Mouse (Mus musculus) kidney, adult 8-10 months (tissue): ENCODE results near the gene Plekhd1.

ENCODE experiments used
- DNase-seq, 2 experiments: peaks; one replicate each; pipeline ENCODE4 v3.0.0; 2022

Plekhd1 gene

GRCm38 (mm10) chr12:80757751-80758558 is 65.6 kb downstream of the Plekhd1 start:
- peak; percentile 56 to 62 for DNase-seq

- DNase-seq: no peak
These were observed 66.4 kb downstream of the Plekhd1 start for GRCm38 (mm10) chr12:80758559-80759386.

- no peak for DNase-seq
These were observed 67.0 kb downstream of the Plekhd1 start for GRCm38 (mm10) chr12:80759387-80759712.

- DNase-seq: no peak
These were observed 67.5 kb downstream of the Plekhd1 start for GRCm38 (mm10) chr12:80759713-80760395.

GRCm38 (mm10) chr12:80760396-80760801 is 68.0 kb downstream of the Plekhd1 start, which contains the start of gene Ccdc177:
Gene Ccdc177, minus strand, starts transcription at chr12:80760687.
- peak; percentile 64 to 78 for DNase-seq

GRCm38 (mm10) chr12:80762982-80763381 is 70.6 kb downstream of the Plekhd1 start:
- no peak for DNase-seq

GRCm38 (mm10) chr12:80764116-80764515 is 71.7 kb downstream of the Plekhd1 start:
- no peak for DNase-seq

- peak; percentile 53 to 83 for DNase-seq
These were observed 77.3 kb downstream of the Plekhd1 start for GRCm38 (mm10) chr12:80769697-80770096.
